Comparison of ENCODE assay signal across 12 mouse cellular contexts in the genomic region with DNA sequence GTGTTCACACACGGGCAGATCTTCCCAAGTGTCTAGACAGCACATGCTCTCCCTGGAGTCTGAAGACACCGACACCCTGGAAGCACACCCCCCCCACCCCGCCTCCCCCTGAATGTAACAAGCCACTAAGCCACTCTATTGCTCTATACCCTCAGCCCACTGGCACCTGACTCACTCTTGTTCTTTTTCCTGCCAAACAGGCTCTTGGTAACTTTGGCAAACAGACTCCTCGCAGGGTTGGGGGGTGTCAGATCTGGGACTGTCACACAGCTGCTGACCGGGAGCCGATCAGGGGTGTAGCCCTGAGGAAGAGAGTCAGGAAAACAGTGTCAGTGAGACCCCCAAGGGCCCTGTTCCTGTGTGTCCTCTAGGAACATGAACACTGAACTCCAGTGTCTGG. TPM values are rescaled to one million over a fixed set of nuclear protein-coding genes. Genes with fewer than 3 reads are reported as not detected.
A peak's percentile ranks its signal among the peaks of the same experiment; 100 is the strongest.
DNase-seq lines count a peak whose midpoint lies in the region; ATAC-seq and TF ChIP-seq lines count a peak whose summit lies in the region.
"Had no signal": no experiment of that assay in that cellular context is flagged by ENCODE, and none has a peak within 500 bp of the region (broad histone marks: within the 10 kb centered on the region; RNA-seq: fewer than 3 reads in every experiment).

No protein-coding gene starts in this region.

- no peak for DNase-seq in liver, postnatal 0 days
- DNase-seq in brain, adult 2 months (ENCODE audit: low read depth, low spot score) = peak; percentile 64
- DNase-seq in spleen, postnatal 36 days (ENCODE audit: low spot score in 2 of 2) = no peak
- DNase-seq in thymus, postnatal 25 days = no peak
- DNase-seq: adrenal gland, postnatal 25 days; kidney, adult 18-20 months had no signal

- H3K9me3 ChIP-seq in liver, postnatal 0 days (ENCODE audit: low read length) = no peaks in the 10 kb centered on the region
- no peaks in the 10 kb centered on the region for H3K9me3 ChIP-seq in liver, embryonic 12.5 days (replicated peaks)
- H3K9me3 ChIP-seq in hindbrain, embryonic 12.5 days (replicated peaks) = no peaks in the 10 kb centered on the region
- no peaks in the 10 kb centered on the region for H3K9me3 ChIP-seq in neural tube, embryonic 13.5 days

- no peak overlapping the region for H3K9ac ChIP-seq in liver, postnatal 0 days (replicated peaks)
- no peak overlapping the region for H3K9ac ChIP-seq in liver, embryonic 12.5 days
- H3K9ac ChIP-seq in hindbrain, embryonic 12.5 days = peak overlapping the region; percentile 29
- peak overlapping the region; percentile 92 for H3K9ac ChIP-seq in neural tube, embryonic 13.5 days
- H3K9ac ChIP-seq: liver, embryonic 14.5 days had no signal

- H3K4me2 ChIP-seq in liver, postnatal 0 days (ENCODE audit: low read depth, low read length) = peak overlapping the region; percentile 98; the same call in 1 of the 2 replicates
- no peak overlapping the region for H3K4me2 ChIP-seq in liver, embryonic 12.5 days
- H3K4me2 ChIP-seq in hindbrain, embryonic 12.5 days (replicated peaks) = peak overlapping the region; percentile 82
- H3K4me2 ChIP-seq in neural tube, embryonic 13.5 days = peak overlapping the region; percentile 76

- H3K36me3 ChIP-seq in liver, postnatal 0 days (replicated peaks; ENCODE audit: insufficient read depth, low read length) = peaks cover 25% of the 10 kb centered on the region
- H3K36me3 ChIP-seq in liver, embryonic 12.5 days = peaks cover 24% of the 10 kb centered on the region
- peaks cover 22% of the 10 kb centered on the region for H3K36me3 ChIP-seq in hindbrain, embryonic 12.5 days
- peaks cover 29% of the 10 kb centered on the region for H3K36me3 ChIP-seq in neural tube, embryonic 13.5 days

- H3K27me3 ChIP-seq in liver, postnatal 0 days (ENCODE audit: insufficient read depth, low read length) = peaks cover 17% of the 10 kb centered on the region
- H3K27me3 ChIP-seq in liver, embryonic 12.5 days (replicated peaks) = peaks cover 39% of the 10 kb centered on the region
- 0 out of 2 replicates have a peak, but pooled peaks cover 11% of the 10 kb centered on the region for H3K27me3 ChIP-seq in hindbrain, embryonic 12.5 days
- no peaks in the 10 kb centered on the region for H3K27me3 ChIP-seq in neural tube, embryonic 13.5 days

- no peak for TF ChIP-seq EP300 in liver, postnatal 0 days (IDR thresholded peaks at IDR 0.05; ENCODE audit: low read depth)

- no peak for TF ChIP-seq CTCF in liver, postnatal 0 days (IDR thresholded peaks at IDR 0.05; ENCODE audit: low read depth)

- no peak for ATAC-seq in liver, postnatal 0 days
- ATAC-seq in liver, embryonic 12.5 days = no peak
- ATAC-seq in hindbrain, embryonic 12.5 days (ENCODE audit: low FRiP score) = no peak
- no peak for ATAC-seq in neural tube, embryonic 13.5 days (ENCODE audit: low read depth)

- no peak overlapping the region for H3K27ac ChIP-seq in liver, postnatal 0 days (ENCODE audit: low read depth)
- H3K27ac ChIP-seq in liver, embryonic 12.5 days = no peak overlapping the region
- peak overlapping the region; percentile 68 for H3K27ac ChIP-seq in hindbrain, embryonic 12.5 days
- peak overlapping the region; percentile 81; the same call in 1 of the 2 replicates for H3K27ac ChIP-seq in neural tube, embryonic 13.5 days (replicated peaks)
- H3K27ac ChIP-seq: liver, embryonic 14.5 days; stomach, postnatal 0 days had no signal

- 84% methylated on average over 6 of the region's 6 CpGs for WGBS in liver, postnatal 0 days (ENCODE audit: insufficient replicate concordance)
- WGBS in liver, embryonic 12.5 days (ENCODE audit: insufficient replicate concordance) = 75% methylated on average over 6 of the region's 6 CpGs
- WGBS in hindbrain, embryonic 12.5 days = 46% methylated on average over 6 of the region's 6 CpGs
- WGBS in neural tube, embryonic 13.5 days = 48% methylated on average over 6 of the region's 6 CpGs

- H3K4me3 ChIP-seq in liver, postnatal 0 days (ENCODE audit: low read depth, low read length) = 0 out of 2 replicates have a peak overlapping the region, but pooled peaks have one; percentile 92
- H3K4me3 ChIP-seq in liver, embryonic 12.5 days = no peak overlapping the region
- H3K4me3 ChIP-seq in hindbrain, embryonic 12.5 days = peak overlapping the region; percentile 83; the same call in 1 of the 2 replicates
- peak overlapping the region; percentile 83; the same call in 1 of the 2 replicates for H3K4me3 ChIP-seq in neural tube, embryonic 13.5 days

- peaks cover 39% of the 10 kb centered on the region for H3K4me1 ChIP-seq in liver, postnatal 0 days (ENCODE audit: insufficient read depth)
- peaks cover 41% of the 10 kb centered on the region for H3K4me1 ChIP-seq in liver, embryonic 12.5 days
- H3K4me1 ChIP-seq in hindbrain, embryonic 12.5 days = peaks cover 39% of the 10 kb centered on the region
- peaks cover 38% of the 10 kb centered on the region for H3K4me1 ChIP-seq in neural tube, embryonic 13.5 days (replicated peaks)

RNA-seq across cellular contexts. Expression of gene Plk3, which starts 2.6 kb away (rescaled TPM):
- polyA plus RNA-seq in liver, postnatal 0 days (2015; fragmentation: Nextera tagmentation; extraction: Ambion mirVana) = 4.8 TPM in 2 replicates
- polyA plus RNA-seq in liver, embryonic 12.5 days (2016; fragmentation: Nextera tagmentation; extraction: Ambion mirVana) = 2.2 and 2.8 TPM in 2 replicates
- polyA plus RNA-seq in hindbrain, embryonic 12.5 days (2016; fragmentation: Nextera tagmentation; extraction: Ambion mirVana) = 26.4 and 29.6 TPM in 2 replicates
- 16.0 and 20.7 TPM in 2 replicates for polyA plus RNA-seq in neural tube, embryonic 13.5 days (2015; fragmentation: Nextera tagmentation; extraction: Ambion mirVana)

RNA-seq across cellular contexts. Expression of gene Tctex1d4, which starts 4.6 kb away (rescaled TPM):
- 0.33 TPM in 1 of 2 replicates, not detected in the other for polyA plus RNA-seq in liver, postnatal 0 days (2015; fragmentation: Nextera tagmentation; extraction: Ambion mirVana)
- polyA plus RNA-seq in liver, embryonic 12.5 days (2016; fragmentation: Nextera tagmentation; extraction: Ambion mirVana) = not detected in 2 replicates
- 0.34 TPM in 1 of 2 replicates, not detected in the other for polyA plus RNA-seq in hindbrain, embryonic 12.5 days (2016; fragmentation: Nextera tagmentation; extraction: Ambion mirVana)
- polyA plus RNA-seq in neural tube, embryonic 13.5 days (2015; fragmentation: Nextera tagmentation; extraction: Ambion mirVana) = not detected in 2 replicates
- polyA plus RNA-seq: heart, embryonic 14.5 days; liver, embryonic 14.5 days had no signal

RNA-seq across cellular contexts. Expression of gene Btbd19, which starts 5.7 kb away (rescaled TPM):
- 2.3 and 2.5 TPM in 2 replicates for polyA plus RNA-seq in liver, postnatal 0 days (2015; fragmentation: Nextera tagmentation; extraction: Ambion mirVana)
- 6.4 and 7.1 TPM in 2 replicates for polyA plus RNA-seq in liver, embryonic 12.5 days (2016; fragmentation: Nextera tagmentation; extraction: Ambion mirVana)
- 4.0 and 4.5 TPM in 2 replicates for polyA plus RNA-seq in hindbrain, embryonic 12.5 days (2016; fragmentation: Nextera tagmentation; extraction: Ambion mirVana)
- polyA plus RNA-seq in neural tube, embryonic 13.5 days (2015; fragmentation: Nextera tagmentation; extraction: Ambion mirVana) = 3.2 and 4.7 TPM in 2 replicates

RNA-seq across cellular contexts. Expression of gene Rps8, which starts 24.8 kb away (rescaled TPM):
- 543 and 557 TPM in 2 replicates for polyA plus RNA-seq in liver, postnatal 0 days (2015; fragmentation: Nextera tagmentation; extraction: Ambion mirVana)
- 960 and 969 TPM in 2 replicates for polyA plus RNA-seq in liver, embryonic 12.5 days (2016; fragmentation: Nextera tagmentation; extraction: Ambion mirVana)
- polyA plus RNA-seq in hindbrain, embryonic 12.5 days (2016; fragmentation: Nextera tagmentation; extraction: Ambion mirVana) = 588 and 618 TPM in 2 replicates
- 493 and 532 TPM in 2 replicates for polyA plus RNA-seq in neural tube, embryonic 13.5 days (2015; fragmentation: Nextera tagmentation; extraction: Ambion mirVana)

RNA-seq across cellular contexts. Expression of gene Ptch2, which starts 35.3 kb away (rescaled TPM):
- 0.43 and 0.52 TPM in 2 replicates for polyA plus RNA-seq in liver, postnatal 0 days (2015; fragmentation: Nextera tagmentation; extraction: Ambion mirVana)
- 1.3 and 1.4 TPM in 2 replicates for polyA plus RNA-seq in liver, embryonic 12.5 days (2016; fragmentation: Nextera tagmentation; extraction: Ambion mirVana)
- 4.5 and 5.9 TPM in 2 replicates for polyA plus RNA-seq in hindbrain, embryonic 12.5 days (2016; fragmentation: Nextera tagmentation; extraction: Ambion mirVana)
- 6.4 and 7.4 TPM in 2 replicates for polyA plus RNA-seq in neural tube, embryonic 13.5 days (2015; fragmentation: Nextera tagmentation; extraction: Ambion mirVana)

Comparison
In these comparisons a context has a peak if more than half of its experiments do, and no peak if none do; other contexts are left out.
1. H3K27ac ChIP-seq: peak in hindbrain, embryonic 12.5 days (single experiment) and neural tube, embryonic 13.5 days (single experiment); none in liver, postnatal 0 days (single experiment) and liver, embryonic 12.5 days (single experiment).
2. H3K9ac ChIP-seq: peak in hindbrain, embryonic 12.5 days (single experiment) and neural tube, embryonic 13.5 days (single experiment); none in liver, postnatal 0 days (single experiment) and liver, embryonic 12.5 days (single experiment).